Comparison of ENCODE assay signal across 11 mouse cellular contexts in the genomic region with DNA sequence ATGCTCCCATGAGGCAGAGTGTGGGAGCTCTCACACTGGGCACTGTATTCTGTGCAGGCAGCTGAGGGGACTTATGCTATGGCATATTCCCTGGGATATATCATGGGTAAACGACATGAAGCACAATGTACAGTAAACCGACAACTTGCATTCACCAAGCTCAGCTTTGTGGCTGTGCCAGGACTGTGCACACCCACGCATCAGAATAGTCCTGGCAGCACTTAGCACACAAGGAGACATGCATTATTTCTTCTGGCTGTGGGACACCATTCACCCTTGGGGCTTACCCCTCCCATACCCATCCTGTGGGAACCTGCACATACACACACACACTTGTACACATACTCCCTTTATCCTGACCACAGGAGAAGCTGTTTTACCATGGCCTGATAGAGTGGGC. TPM values are rescaled to one million over a fixed set of nuclear protein-coding genes. Genes with fewer than 3 reads are reported as not detected.
DNase-seq lines count a peak whose midpoint lies in the region; ATAC-seq and TF ChIP-seq lines count a peak whose summit lies in the region.
"Had no signal": no experiment of that assay in that cellular context is flagged by ENCODE, and none has a peak within 500 bp of the region (broad histone marks: within the 10 kb centered on the region; RNA-seq: fewer than 3 reads in every experiment).

No protein-coding gene starts in this region.

- DNase-seq in cerebellum, adult 2 months: peak; percentile 42 to 51
- peak; percentile 40 to 66 for DNase-seq in left cerebral cortex, postnatal 25 days (ENCODE audit: low spot score in 2 of 2)
- no peak for DNase-seq in left cerebral cortex, postnatal 4 days
- DNase-seq in forebrain, postnatal 0 days: no peak
- no peak for DNase-seq in adrenal gland, postnatal 10 days
- no peak for DNase-seq in thymus, postnatal 14 days
- DNase-seq: adrenal gland, postnatal 25 days; kidney, postnatal 10 days; lung, postnatal 36 days had no signal

- TF ChIP-seq POLR2A in cerebellum, adult 2 months (IDR thresholded peaks at IDR 0.05; ENCODE audit: borderline replicate concordance, insufficient read depth, low read length): no peak
- TF ChIP-seq POLR2A in myocyte (IDR thresholded peaks at IDR 0.05; ENCODE audit: insufficient read length, low read depth): no peak

- 0 out of 2 replicates have a peak overlapping the region, but pooled peaks have one; percentile 20 for H3K27ac ChIP-seq in cerebellum, adult 2 months (ENCODE audit: insufficient read depth, low read length)
- 0 out of 2 replicates have a peak overlapping the region, but pooled peaks have one; percentile 15 for H3K27ac ChIP-seq in forebrain, postnatal 0 days (ENCODE audit: low read depth, low read length)

- ATAC-seq in cerebellum, adult (ENCODE audit: insufficient number of reproducible peaks, low FRiP score, low TSS enrichment): no peak
- no peak for ATAC-seq in forebrain, postnatal 0 days

- TF ChIP-seq CTCF in cerebellum, adult 2 months (IDR thresholded peaks at IDR 0.05; ENCODE audit: borderline replicate concordance, insufficient read depth, low read depth, low read length): no peak
- no peak for TF ChIP-seq CTCF in forebrain, postnatal 0 days (IDR thresholded peaks at IDR 0.05; ENCODE audit: low read depth)

- peak overlapping the region; percentile 74; the same call in 1 of the 2 replicates for H3K9ac ChIP-seq in forebrain, postnatal 0 days

- H3K4me3 ChIP-seq in cerebellum, adult 2 months (replicated peaks; ENCODE audit: insufficient read depth, low read depth, low read length): peak overlapping the region; percentile 99
- no peak overlapping the region for H3K4me3 ChIP-seq in forebrain, postnatal 0 days (ENCODE audit: low read depth, low read length)
- H3K4me3 ChIP-seq in myocyte: peak overlapping the region; percentile 85

- WGBS in cerebellum, adult 2 months: 0% methylated on average over 3 of the region's 3 CpGs
- 38% methylated on average over 3 of the region's 3 CpGs for WGBS in forebrain, postnatal 0 days

- peaks cover 19% of the 10 kb centered on the region; the same call in 1 of the 2 replicates for H3K36me3 ChIP-seq in forebrain, postnatal 0 days (ENCODE audit: insufficient read depth)
- no peaks in the 10 kb centered on the region for H3K36me3 ChIP-seq in myocyte (ENCODE audit: control insufficient read depth, insufficient read depth)

- no peaks in the 10 kb centered on the region for H3K9me3 ChIP-seq in forebrain, postnatal 0 days (ENCODE audit: low read length)

- peak overlapping the region; percentile 65 for H3K4me2 ChIP-seq in forebrain, postnatal 0 days (ENCODE audit: low read depth)
- peak overlapping the region; percentile 86 for H3K4me2 ChIP-seq in myocyte (ENCODE audit: low read depth)

- peaks cover 24% of the 10 kb centered on the region for H3K4me1 ChIP-seq in cerebellum, adult 2 months (ENCODE audit: control insufficient read depth, insufficient read depth, low read length)
- peaks cover 43% of the 10 kb centered on the region for H3K4me1 ChIP-seq in forebrain, postnatal 0 days (ENCODE audit: insufficient read depth)

- intact Hi-C loops in left cerebral cortex, postnatal 25 days (cut with DNase I): no loop called here
- intact Hi-C loops in left cerebral cortex, postnatal 4 days (cut with DNase I): no loop called here

- no peaks in the 10 kb centered on the region for H3K27me3 ChIP-seq in cerebellum, adult 2 months (ENCODE audit: control insufficient read depth, insufficient read depth, low read length)
- H3K27me3 ChIP-seq in forebrain, postnatal 0 days (ENCODE audit: insufficient read depth, low read length): no peaks in the 10 kb centered on the region
- no peaks in the 10 kb centered on the region for H3K27me3 ChIP-seq in myocyte (ENCODE audit: control insufficient read depth, insufficient read depth, insufficient read length)

- peaks cover 66% of the 10 kb centered on the region for H3K79me2 ChIP-seq in myocyte (ENCODE audit: control insufficient read depth, insufficient read depth)

- H3ac ChIP-seq in myocyte (ENCODE audit: control insufficient read depth, insufficient read length): no peak overlapping the region

TF ChIP-seq in myocyte, 11 proteins besides CTCF, POLR2A, EP300 and RAD21:
- TF ChIP-seq TCF3 (IDR thresholded peaks at IDR 0.05; ENCODE audit: insufficient read length, low read depth) (no peak), SRF (IDR thresholded peaks at IDR 0.05; ENCODE audit: control insufficient read depth, insufficient read length, low read depth) (no peak), CEBPB (IDR thresholded peaks at IDR 0.05; ENCODE audit: insufficient read depth, poor library complexity, severe bottlenecking) (no peak), MYOD1 (IDR thresholded peaks at IDR 0.05; ENCODE audit: control insufficient read depth in 1 of 3, insufficient read length in 2 of 3, low read depth in 2 of 3) (no peak)
TF ChIP-seq in myocyte: peak in this region for 0.

RNA-seq across cellular contexts. Expression of a gene that starts 20.3 kb away (rescaled TPM):
- polyA plus RNA-seq in cerebellum, adult 2 months (2012; rRNA removed): 22.5 and 24.7 TPM in 2 replicates
- total RNA-seq in left cerebral cortex, postnatal 25 days (2021): 10 to 100 TPM; 86.4 to 87.3 TPM
- 100 to 1,000 TPM; 112 to 117 TPM for total RNA-seq in left cerebral cortex, postnatal 4 days (2021)
- total RNA-seq in forebrain, postnatal 0 days (2014; rRNA removed): 23.2 and 27.7 TPM in 2 replicates
- 38.0 and 49.4 TPM in 2 replicates for polyA plus RNA-seq in forebrain, postnatal 0 days (2015; fragmentation: Nextera tagmentation; extraction: Ambion mirVana)
- 11.4 TPM for polyA plus RNA-seq in myocyte (2012; fragmentation: generic; extraction: Trizol)
- 10 to 100 TPM; 57.4 to 64.4 TPM for total RNA-seq in adrenal gland, postnatal 10 days (2021)

Comparison
In these comparisons a context has a peak if more than half of its experiments do, and no peak if none do; other contexts are left out.
1. DNase-seq: peak in cerebellum, adult 2 months (2 of 2) and left cerebral cortex, postnatal 25 days (2 of 2); none in left cerebral cortex, postnatal 4 days (single experiment), forebrain, postnatal 0 days (single experiment), adrenal gland, postnatal 10 days (single experiment) and thymus, postnatal 14 days (single experiment).